In genomic region chr10:7870571-7871315, GRCm38 (mm10) we compare ENCODE assay signal across 10 mouse cellular contexts. TPM values are rescaled to one million over a fixed set of nuclear protein-coding genes. Genes with fewer than 3 reads are reported as not detected.
DNase-seq lines count a peak whose midpoint lies in the region; ATAC-seq and TF ChIP-seq lines count a peak whose summit lies in the region.
"Had no signal": no experiment of that assay in that cellular context is flagged by ENCODE, and none has a peak within 500 bp of the region (broad histone marks: within the 10 kb centered on the region; RNA-seq: fewer than 3 reads in every experiment).

No protein-coding gene starts in this region.

- TF ChIP-seq CTCF in left cerebral cortex, adult 2 months (IDR thresholded peaks at IDR 0.05) = peak; percentile 54

- H3K36me3 ChIP-seq in heart, embryonic 12.5 days = no peaks in the 10 kb centered on the region
- H3K36me3 ChIP-seq: liver, embryonic 13.5 days; stomach, embryonic 15.5 days had no signal

- no peak overlapping the region for H3K4me3 ChIP-seq in heart, embryonic 12.5 days
- no peak overlapping the region for H3K4me3 ChIP-seq in left cerebral cortex, adult 2 months
- H3K4me3 ChIP-seq: liver, embryonic 13.5 days; stomach, embryonic 15.5 days had no signal

- WGBS in heart, embryonic 12.5 days = 55% methylated on average over 11 of the region's 11 CpGs

- peaks cover 19% of the 10 kb centered on the region for H3K4me1 ChIP-seq in heart, embryonic 12.5 days (replicated peaks)

- H3K9ac ChIP-seq in heart, embryonic 12.5 days = no peak overlapping the region
- H3K9ac ChIP-seq: liver, embryonic 13.5 days; stomach, embryonic 15.5 days had no signal

- H3K4me2 ChIP-seq in heart, embryonic 12.5 days = no peak overlapping the region
- H3K4me2 ChIP-seq: liver, embryonic 13.5 days; stomach, embryonic 15.5 days had no signal

- intact Hi-C loops in left cerebral cortex, adult 2 months (cut with DNase I) = no loop called here

- no peak for ATAC-seq in heart, embryonic 12.5 days (ENCODE audit: insufficient number of reproducible peaks, low FRiP score)

- H3K9me3 ChIP-seq in heart, embryonic 12.5 days (replicated peaks) = no peaks in the 10 kb centered on the region
- H3K9me3 ChIP-seq: liver, embryonic 13.5 days; stomach, embryonic 15.5 days had no signal

- H3K27ac ChIP-seq in heart, embryonic 12.5 days (ENCODE audit: poor library complexity, severe bottlenecking) = no peak overlapping the region
- no peak overlapping the region for H3K27ac ChIP-seq in left cerebral cortex, adult 2 months
- H3K27ac ChIP-seq: liver, embryonic 13.5 days; stomach, embryonic 15.5 days had no signal

- peak; percentile 22 to 26 for DNase-seq in heart, adult 9 months (ENCODE audit: low spot score in 2 of 2)
- DNase-seq in CD4-positive helper T cell, adult 2 months (ENCODE audit: low read depth, low spot score) = peak; percentile 59
- peak; percentile 24 for DNase-seq in adipocyte (ENCODE audit: low spot score)
- DNase-seq in frontal cortex, postnatal 36 days (ENCODE audit: low spot score in 2 of 2) = peak; percentile 51 to 61
- DNase-seq in left cerebral cortex, adult 2 months (ENCODE audit: extremely low spot score in 1 of 2, low spot score in 2 of 2) = peak; percentile 29 to 47
- DNase-seq in right cerebral cortex, adult 2 months (ENCODE audit: low spot score in 2 of 2) = peak; percentile 40 to 50
- no peak for DNase-seq in cerebellum, postnatal 4 days (ENCODE audit: low spot score in 2 of 2)
- DNase-seq: liver, embryonic 13.5 days had no signal

- H3K27me3 ChIP-seq in heart, embryonic 12.5 days (replicated peaks) = peaks cover 30% of the 10 kb centered on the region

RNA-seq across cellular contexts. Expression of gene Zc3h12d, which starts 38.5 kb away (rescaled TPM):
- polyA plus RNA-seq in heart, embryonic 12.5 days (2016; fragmentation: Nextera tagmentation; extraction: Ambion mirVana) = 0.15 and 0.22 TPM in 2 replicates
- total RNA-seq in left cerebral cortex, adult 2 months (2021) = under 1 TPM in 1 of 2 experiments, not detected in 1; 0.07 TPM

Comparison
In these comparisons a context has a peak if more than half of its experiments do, and no peak if none do; other contexts are left out.
1. DNase-seq: peak in heart, adult 9 months (2 of 2), CD4-positive helper T cell, adult 2 months (single experiment), adipocyte (single experiment), frontal cortex, postnatal 36 days (2 of 2), left cerebral cortex, adult 2 months (2 of 2) and right cerebral cortex, adult 2 months (2 of 2); none in cerebellum, postnatal 4 days (0 of 2).